Mouse (Mus musculus): Measurements from ENCODE around the gene Sag.

- TF ChIP-seq POLR2AphosphoS2 (IDR thresholded peaks at IDR 0.05; ENCODE audit: low read depth, low read length), result no peak
- no peak for TF ChIP-seq POLR2A (IDR thresholded peaks at IDR 0.05; ENCODE audit: low read depth, low read length)
- TF ChIP-seq CTCF (conservative IDR thresholded peaks at IDR 0.05 in 1 of 2, IDR thresholded peaks at IDR 0.05 in 1 of 2; ENCODE audit: low read depth in 2 of 2, low read length in 2 of 2), result peak; percentile 76 to 81
- no peak for TF ChIP-seq SIN3A (IDR thresholded peaks at IDR 0.05; ENCODE audit: low read length)
Measured at GRCm38 (mm10) chr1:87766233-87766632, 37.2 kb upstream of the Sag start.
